Mouse (Mus musculus) subcutaneous adipose tissue, adult 2 months (tissue): Measurements from ENCODE around the gene Mknk1. TPM values are rescaled to one million over a fixed set of nuclear protein-coding genes. Genes with fewer than 3 reads are reported as not detected.

Experiments used
- polyA plus RNA-seq: library from polyadenylated mRNA; depleted of rRNA; stranded (reverse); fragments of >200 nt; gene quantifications from 2 replicates; pipeline ENCODE4 v1.2.3, GENCODE M21; 2012; ENCODE audit warnings: low replicate concordance; rRNA removed

Mknk1 gene
- 60.7 and 70.7 TPM in 2 replicates for polyA plus RNA-seq

GRCm38 (mm10) chr4:115838696-115839641, at the start of gene Mknk1:
Mknk1 (plus strand) TSS chr4:115839198.

GRCm38 (mm10) chr4:115827888-115828571, 11.0 kb upstream of the Mknk1 start, which contains the start of gene Mob3c:
Mob3c (plus strand) TSS chr4:115828092.

GRCm38 (mm10) chr4:115884022-115884421, 45.0 kb downstream of the Mknk1 start, which contains the start of gene Kncn:
Kncn (plus strand) TSS chr4:115884400.

GRCm38 (mm10) chr4:115890553-115890952, 51.6 kb downstream of the Mknk1 start, which contains the start of gene 6430628N08Rik:
6430628N08Rik (plus strand) TSS chr4:115890665.

Other genes with a start within 250 kb of the Mknk1 start
- not detected in 2 replicates for gene Cyp4a32, start 238.2 kb upstream of the Mknk1 start, polyA plus RNA-seq
- gene Cyp4b1, start 191.5 kb upstream of the Mknk1 start, polyA plus RNA-seq: 54.4 and 242 TPM in 2 replicates
- 29.8 and 30.9 TPM in 2 replicates for gene Efcab14, start 101.5 kb upstream of the Mknk1 start, polyA plus RNA-seq
- 0.33 TPM in 1 of 2 replicates, not detected in the other for gene Tex38, start 58.2 kb upstream of the Mknk1 start, polyA plus RNA-seq
- 21.9 and 32.7 TPM in 2 replicates for gene Atpaf1, start 54.4 kb upstream of the Mknk1 start, polyA plus RNA-seq
- 18.2 and 24.4 TPM in 2 replicates for gene Mob3c, start 11.1 kb upstream of the Mknk1 start, polyA plus RNA-seq
- gene Kncn, start 45.2 kb downstream of the Mknk1 start, polyA plus RNA-seq: 0.09 TPM in 1 of 2 replicates, not detected in the other
- gene 6430628N08Rik, start 51.5 kb downstream of the Mknk1 start, polyA plus RNA-seq: not detected in 2 replicates
- not detected in 2 replicates for gene Dmbx1, start 100.7 kb downstream of the Mknk1 start, polyA plus RNA-seq
- gene Faah, start 178.7 kb downstream of the Mknk1 start, polyA plus RNA-seq: 0.60 and 14.4 TPM in 2 replicates
- 10.8 and 13.2 TPM in 2 replicates for gene Nsun4, start 214.7 kb downstream of the Mknk1 start, polyA plus RNA-seq
- gene Uqcrh, start 235.9 kb downstream of the Mknk1 start, polyA plus RNA-seq: 175 and 187 TPM in 2 replicates
- gene Lrrc41, start 236.1 kb downstream of the Mknk1 start, polyA plus RNA-seq: 52.2 and 117 TPM in 2 replicates